Mouse (Mus musculus) gastrocnemius, postnatal 25 days (tissue): Measurements from ENCODE around the gene Fgfr2. TPM values are rescaled to one million over a fixed set of nuclear protein-coding genes. Genes with fewer than 3 reads are reported as not detected.

Source experiments
- DNase-seq: peaks from one replicate; pipeline ENCODE4 v3.0.0; 2022
- total RNA-seq, 2 experiments: library from RNA; stranded (reverse); gene quantifications; 1 replicate in 1 of 2; 2 replicates in 1 of 2; pipeline ENCODE4 v1.2.3; 2021

The Fgfr2 gene
- total RNA-seq, 2 experiments from 2014 or later, result 0.33 to 0.96 TPM

DNA sequence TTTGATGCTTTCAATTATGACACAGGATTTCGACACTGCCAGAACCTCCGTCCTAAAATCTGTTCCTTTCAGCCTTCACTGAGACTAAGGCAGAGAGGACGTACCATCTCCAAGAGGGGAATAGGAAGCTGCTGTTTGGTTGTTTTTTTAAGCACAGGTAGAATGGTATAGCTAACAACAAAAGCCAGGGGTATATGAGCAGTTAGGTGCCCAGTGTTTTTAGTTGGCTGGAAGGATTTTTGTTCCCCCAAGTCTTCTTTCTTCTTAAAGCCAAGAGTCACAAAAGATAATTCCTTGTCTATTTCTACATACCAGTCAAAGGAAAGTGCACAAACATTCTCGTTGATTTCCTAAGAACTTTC lies 2859.9 kb downstream of the Fgfr2 start:
- no peak for DNase-seq

DNA sequence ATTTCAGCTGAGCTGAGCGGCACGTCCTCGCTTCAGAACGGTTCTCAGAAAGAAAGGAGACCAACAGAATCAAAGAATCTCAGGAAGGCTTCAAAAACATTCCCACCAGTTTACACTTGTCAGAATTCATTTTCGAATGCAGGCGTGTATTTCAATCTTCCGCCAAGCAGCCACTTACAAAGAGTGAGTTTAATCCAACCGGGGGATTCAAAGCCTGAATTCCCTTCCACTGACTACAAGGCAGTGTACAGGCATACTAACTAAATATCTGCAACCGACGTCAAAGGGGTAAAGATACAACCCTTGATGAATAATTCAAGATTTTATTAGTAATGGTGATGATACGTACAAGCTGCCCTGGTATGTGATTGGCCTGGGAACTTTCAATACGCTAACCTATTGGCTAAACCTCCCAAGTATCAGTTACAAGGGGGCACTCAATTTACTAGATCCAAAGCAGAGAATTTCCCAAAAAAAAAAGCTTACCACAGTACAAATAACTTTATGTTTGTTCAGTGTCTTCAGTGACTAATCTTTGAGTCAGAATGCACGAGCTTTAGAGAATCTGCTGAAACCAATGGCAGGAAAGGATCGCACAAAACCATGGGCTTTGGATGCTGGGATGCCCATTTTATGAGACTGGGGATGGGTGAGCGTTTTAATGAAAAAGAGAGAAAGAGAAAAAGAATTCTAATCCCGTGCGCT lies 2860.5 kb downstream of the Fgfr2 start:
- DNase-seq, result no peak

DNA sequence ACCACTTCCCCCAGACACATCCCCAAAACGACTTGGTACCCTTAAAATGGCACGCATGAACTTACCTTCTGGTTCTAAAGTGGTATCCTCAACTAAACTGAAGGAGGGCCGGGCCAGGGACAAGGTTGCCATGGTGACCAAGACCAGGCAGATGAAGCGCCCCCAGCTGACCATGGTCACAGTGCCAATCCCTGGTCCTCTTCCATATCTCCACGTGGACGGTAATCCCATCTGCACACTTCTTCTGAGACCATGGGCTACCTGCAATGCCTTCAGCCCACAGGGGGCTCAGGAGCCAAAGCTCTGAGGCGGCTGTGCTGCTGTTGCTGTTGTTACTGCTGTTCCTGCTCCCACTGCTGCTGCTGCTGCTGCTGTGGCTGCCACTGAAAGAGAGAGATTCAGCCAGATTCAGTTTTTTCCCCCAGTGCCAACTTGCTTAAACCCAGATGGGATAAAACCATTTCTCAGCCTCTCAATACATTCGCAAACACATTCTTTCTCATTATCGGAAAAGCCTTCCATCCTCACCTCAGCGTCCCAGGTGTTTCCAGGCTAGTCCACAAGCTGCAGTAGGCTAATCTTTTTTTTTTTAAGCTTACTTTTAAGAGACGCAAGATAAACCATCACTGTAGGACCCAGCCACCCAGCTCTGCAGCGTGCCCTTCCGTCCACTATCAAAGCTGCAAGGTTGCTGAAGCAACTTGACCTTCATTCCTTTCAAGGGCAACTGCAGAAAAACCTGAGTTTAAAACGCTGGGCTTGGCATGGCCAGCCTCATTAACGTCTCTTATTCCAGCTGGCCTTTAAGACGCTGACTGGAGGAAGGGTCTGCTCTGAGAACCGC lies 2861.2 kb downstream of the Fgfr2 start:
- DNase-seq, result no peak

DNA sequence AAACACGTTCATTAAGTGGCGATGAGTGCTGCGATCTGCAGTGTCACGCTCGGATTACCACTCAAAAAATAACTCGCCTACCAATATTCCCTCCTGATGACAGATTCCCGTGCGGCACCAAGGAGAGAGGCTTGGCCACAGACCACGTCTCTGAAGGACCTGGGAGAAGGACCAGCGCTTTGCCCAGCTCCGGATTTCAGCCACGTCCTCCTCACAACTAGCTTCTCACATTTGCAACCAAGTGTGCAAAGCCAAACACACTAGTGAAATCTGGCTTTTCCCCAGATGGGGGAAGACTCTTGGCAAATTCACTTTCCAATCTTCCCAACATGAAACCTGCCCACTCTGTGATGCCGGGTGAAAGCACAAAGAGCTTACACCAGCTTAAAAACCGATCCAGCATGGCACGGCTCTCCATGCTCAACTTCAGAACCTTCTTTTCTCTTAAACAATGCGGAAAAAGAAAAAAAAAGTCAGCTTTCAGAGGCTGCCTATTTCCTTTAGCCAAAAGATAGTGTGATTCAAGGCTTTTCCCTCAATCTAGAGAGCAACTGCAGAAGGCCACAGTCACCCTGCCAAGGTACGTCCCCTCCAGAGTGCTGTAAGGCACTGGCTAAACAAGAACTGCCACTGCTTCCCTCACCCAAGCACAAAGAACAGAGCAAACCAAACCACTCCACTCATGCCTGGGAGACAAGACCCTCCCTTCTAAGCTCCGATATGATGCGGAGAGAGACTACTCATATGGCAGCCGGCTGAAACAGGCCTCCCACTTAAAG lies 2862.1 kb downstream of the Fgfr2 start:
- DNase-seq, result no peak

DNA sequence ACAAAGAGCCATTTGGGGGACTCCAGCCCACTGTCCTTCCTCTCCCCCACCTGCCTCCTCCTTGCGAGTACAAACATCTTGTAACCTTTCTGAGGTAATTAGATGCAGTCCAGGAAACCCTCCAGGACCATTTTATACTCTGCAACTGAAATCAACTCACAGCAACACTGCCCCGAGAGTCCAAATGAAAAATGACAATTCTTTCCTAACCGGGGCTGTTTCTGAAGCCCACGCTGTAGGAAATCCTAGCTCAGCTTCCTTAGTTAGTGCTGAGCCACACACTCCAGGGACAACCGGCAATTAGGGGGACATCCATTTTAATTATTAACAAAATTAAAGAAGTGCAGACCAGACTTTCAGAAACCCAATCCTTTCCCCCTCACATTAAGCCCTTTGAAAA lies 2863.1 kb downstream of the Fgfr2 start:
- DNase-seq, result no peak

DNA sequence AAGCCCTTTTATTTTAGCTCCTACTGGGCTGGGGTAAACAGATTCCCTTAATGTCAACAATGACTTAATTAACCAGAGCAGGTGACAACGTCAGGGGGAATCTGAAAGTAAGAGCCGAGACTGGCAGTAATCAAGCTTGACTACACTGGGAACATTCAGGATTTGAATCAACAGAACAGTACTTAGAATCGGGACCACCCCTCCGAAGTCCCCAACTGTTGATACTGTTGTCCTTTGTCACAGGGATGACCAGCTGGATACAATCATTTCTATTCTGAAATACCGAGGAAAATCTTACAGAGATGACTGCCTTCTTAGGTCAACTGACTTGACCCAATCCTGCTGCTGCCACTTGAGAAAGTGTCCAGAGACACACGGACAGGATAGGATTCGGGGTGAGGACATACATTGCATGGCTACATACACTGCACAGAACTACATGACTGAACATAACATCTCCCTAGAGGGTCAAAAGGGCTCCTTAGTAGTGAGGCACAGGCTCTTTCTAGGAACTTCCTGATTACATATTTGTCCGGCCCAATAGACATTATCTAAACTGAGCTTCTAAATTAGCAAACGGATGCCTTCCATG lies 2864.3 kb downstream of the Fgfr2 start:
- DNase-seq, result no peak

DNA sequence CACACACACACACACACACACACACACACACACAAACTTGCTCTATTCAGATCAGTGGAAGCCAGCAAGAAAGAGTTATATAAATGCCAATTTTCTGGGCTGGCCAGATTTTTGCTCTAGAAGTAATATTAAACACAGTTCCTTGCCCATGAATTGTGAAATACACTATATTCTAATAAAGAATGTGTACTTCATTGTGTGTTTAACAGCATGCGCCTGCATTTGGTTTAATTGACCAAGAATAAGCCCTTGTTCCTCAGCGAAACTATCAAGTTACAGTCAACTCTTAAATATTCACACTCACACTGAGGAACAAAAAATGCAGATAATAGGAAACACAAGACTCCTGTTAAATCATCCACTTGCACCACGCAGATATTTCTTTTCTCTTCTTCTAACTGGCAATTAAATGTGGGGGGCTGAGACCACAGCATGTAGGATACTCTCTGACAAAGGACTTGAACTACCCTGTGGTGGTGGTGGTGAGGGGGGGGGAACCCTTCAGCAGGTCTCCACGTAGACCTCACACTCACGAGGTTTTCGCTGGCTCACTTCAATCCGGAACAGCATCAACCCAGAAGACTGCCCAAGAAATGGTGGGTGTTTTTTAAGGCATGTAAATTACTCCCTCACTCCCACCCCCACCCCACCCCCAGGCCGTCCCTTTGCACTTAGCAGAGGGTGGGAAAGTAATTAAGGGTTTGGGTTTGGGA lies 2865.0 kb downstream of the Fgfr2 start:
- no peak for DNase-seq

DNA sequence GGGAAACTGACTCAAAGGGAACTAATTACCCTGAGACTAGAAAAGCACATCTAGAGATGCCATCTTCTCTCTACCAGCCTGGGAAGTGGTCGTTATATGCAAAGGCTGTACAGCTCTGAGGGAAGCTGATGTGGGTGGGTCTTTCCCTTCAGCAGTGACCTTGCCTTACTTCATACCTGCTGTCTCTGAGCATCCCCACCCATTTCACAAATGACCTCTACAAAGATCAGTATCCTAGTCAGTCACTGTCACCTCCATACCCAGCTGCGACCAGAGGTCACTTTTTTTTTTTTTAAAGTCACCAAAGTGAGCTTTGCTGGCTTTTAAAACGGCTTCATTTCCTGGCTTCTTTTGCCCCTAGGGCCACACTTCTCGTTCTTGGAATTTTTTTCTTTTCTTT lies 2869.9 kb downstream of the Fgfr2 start:
- DNase-seq, result no peak

DNA sequence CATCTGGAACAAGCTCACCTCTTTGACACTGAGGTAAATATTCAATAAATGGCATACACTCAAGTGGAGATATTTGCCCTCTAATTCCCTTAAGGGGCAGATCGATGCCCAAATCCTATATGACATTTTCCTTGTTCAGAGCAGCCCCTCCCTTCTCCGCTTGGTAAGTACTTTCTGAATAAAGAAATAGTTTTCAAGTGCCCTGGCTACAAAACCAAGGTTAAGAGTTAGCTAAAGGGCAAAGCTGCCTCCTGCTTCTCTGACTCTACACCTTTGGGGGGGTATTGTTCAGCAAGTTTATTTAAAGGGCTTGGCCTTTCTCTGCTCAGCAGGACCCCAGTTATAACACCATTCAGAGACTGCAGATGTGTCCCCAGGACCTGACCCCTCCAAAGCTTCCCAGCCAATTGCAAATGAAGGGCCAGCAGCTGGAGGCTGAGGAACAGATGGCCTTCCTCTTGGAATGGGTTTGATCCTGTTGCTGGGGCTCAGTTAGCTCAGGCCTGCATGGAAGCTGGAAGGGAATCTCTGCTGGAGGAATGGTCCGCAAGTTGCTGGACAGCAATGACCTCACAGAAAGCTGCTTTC lies 2871.1 kb downstream of the Fgfr2 start:
- no peak for DNase-seq

DNA sequence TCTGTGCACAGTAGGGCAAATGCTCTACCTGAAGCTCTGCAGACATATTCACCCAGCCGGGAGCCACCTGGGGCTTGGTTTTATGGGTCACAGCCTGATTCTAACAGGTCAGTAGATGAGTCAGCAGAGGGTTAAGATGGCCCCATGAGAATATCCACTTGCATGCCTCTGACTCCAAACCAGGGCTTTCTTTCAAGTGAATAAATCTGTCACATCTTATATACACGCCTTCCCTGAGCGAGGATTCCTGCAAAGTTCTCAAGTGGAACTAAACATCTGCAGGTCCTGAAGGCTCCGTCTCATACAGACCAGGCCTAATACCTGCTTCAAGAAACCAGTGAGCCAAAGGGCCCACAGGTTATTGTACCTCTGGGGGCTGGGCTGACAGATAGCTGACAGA lies 2872.2 kb downstream of the Fgfr2 start:
- no peak for DNase-seq

DNA sequence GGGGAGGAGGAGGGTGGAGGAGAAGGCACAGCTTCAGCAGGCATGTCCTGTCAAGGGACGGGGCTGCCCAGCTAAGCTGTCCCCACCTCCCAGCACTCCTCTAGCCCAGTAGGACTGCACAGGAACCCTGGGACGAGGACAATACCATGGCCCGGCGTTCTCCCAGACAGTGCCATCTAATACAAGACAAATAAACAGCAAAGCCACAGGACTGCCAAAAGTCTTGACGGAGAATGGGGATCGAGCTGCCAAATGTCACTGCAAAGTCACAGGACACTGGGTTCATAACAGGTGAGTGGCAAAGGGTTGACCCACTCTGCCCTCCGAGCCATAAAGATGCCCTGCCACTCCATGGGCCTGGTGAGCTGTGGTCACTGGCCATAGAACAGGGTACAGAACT lies 2874.7 kb downstream of the Fgfr2 start:
- no peak for DNase-seq

DNA sequence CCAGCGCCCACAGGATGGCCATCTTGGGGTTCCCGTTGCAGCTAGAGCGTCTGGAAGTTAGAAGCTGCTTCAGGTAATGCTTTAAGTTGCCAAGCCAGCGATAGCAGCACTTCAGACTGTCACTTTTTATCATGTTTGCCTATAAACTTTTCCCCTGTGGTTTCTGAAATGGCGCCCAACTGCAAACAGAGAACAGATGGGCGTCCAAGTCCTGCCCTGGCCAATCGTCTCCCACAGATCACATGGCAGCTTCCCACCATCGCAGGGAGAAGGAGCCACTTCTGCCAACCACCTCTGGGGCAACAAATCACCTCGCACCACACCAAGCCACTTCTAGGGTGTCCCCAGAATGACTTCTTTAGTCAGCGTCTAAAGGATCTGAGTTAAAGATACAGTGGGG lies 2875.3 kb downstream of the Fgfr2 start:
- no peak for DNase-seq

DNA sequence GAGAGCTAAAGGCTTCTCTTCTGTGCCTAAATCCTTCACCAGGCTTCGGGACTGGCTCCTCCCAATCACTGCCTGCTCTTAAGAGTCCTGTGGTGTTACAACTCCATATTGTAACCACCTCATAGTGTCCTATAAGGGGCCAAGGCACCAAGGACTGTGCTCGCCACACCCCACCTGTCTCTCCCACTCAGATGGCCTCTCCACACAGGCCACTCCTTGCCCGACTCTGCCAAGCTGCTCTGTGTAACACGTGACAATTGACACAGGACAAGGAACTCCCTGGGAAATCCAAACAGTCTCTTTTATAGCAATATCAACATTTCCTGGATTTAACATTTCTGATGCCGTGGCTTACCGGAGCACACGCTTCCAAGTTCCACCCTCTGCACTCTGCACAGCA lies 2876.7 kb downstream of the Fgfr2 start:
- no peak for DNase-seq

DNA sequence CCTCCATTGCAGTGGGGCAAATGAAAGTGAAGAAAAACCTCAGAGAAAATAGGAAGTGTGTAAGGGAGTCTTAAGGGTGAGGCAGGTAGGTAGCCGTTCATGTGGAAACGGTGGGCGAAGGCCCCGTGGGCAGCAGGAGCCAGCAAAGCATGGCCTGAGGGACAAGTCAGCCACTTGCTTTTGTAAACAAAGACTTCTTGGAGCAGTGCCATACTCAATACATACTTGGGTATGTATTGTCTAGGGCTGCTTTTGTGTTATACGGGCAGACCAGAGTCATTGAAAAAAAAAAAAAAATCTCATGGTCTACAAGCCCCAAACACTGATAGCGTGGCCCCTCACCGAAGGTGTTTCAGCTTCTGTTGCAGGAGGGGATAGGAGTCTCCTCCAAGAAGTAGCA lies 2878.6 kb downstream of the Fgfr2 start:
- no peak for DNase-seq

DNA sequence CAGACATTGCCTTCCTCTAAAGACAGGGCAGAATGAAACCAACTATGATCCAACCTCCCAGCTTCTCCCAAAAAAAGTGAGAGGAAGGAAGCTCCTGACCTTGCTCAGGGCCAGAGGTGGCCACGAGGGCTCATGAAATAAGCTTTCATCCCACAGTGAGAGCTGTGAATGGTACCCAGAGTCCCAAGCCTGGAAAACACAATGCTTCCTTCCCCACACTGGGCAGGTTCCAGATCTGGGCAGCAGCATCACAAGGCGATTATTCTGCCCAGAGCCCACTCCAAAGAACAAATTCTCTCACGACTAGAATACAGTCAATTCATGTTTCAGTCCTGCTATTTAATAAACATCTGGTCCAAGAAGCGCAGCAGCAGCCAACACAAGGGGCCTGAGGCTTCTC lies 2879.3 kb downstream of the Fgfr2 start:
- DNase-seq, result no peak

DNA sequence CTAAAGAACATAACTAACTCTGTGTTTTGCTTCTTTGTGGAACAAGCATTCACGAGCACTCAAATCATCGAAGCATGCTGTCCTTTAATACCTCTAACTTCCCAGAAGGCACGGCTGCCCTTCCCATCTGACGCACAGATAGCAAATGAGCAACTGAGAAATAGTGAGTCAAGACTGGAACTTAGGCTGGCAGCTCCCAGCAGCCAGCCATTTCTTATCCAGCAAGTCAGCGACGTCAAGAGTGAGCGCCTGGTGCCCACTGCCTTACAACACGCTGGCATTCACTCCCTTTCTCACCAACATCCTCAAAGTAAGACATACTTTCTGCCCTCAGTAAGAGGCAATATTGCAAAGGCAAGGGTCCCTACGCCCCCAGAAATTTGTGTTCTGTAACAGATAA lies 2883.0 kb downstream of the Fgfr2 start:
- no peak for DNase-seq

DNA sequence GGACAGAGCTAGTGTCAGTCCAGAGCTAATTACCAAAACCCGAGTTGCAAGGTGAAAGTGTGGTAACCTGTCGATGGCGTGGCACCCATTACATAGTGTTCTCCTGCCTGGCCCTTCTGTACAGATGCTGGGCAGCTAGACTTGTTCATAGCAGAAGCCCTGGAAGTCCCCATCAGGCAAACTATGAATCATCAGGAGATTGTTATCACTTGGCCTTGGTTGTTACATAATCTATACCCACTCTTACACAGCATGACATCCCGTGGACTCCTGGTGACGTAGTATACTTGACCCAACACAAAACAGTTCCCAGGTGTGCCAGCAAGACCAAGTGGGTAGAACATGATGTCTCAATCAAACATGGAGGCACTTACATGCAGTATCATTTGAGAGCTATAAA lies 2885.9 kb downstream of the Fgfr2 start:
- no peak for DNase-seq

DNA sequence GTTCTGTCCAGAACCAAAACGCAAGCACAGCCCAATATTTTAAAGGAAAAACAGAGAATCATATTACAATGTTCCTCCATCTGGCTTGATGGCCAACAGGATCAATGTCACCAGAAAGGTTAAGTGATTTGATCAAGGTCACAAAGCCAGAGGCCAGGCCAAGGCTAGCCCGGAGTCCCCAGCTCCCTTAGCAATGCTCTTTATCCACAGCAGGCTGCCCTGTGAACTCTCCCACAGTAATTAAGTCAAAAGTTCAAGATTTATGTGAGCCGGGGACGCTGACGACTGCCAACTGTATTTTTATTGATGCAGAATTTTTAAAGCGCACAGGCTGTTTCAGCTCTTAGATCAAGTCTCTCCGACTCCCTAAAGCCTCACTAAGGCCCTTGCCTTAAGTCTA lies 2889.4 kb downstream of the Fgfr2 start:
- no peak for DNase-seq

DNA sequence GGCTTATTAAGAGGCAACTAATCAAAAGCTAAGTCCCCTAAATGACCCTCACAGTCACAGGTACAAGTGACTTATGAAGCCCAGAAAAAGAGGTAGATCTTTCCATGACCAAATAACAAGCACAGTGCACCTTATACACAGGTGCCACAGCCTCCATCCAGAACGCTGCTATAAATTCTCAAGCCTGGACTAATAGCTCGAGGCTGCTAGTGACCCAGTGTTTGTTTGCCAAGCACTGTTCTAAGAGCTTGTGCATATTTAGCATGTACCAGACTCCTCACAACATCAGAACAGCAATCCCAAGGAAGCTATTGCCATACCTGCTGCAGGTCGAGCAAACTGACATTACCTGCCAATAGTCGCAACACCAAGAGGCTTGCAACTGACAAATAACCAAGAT lies 2893.1 kb downstream of the Fgfr2 start:
- DNase-seq, result no peak

DNA sequence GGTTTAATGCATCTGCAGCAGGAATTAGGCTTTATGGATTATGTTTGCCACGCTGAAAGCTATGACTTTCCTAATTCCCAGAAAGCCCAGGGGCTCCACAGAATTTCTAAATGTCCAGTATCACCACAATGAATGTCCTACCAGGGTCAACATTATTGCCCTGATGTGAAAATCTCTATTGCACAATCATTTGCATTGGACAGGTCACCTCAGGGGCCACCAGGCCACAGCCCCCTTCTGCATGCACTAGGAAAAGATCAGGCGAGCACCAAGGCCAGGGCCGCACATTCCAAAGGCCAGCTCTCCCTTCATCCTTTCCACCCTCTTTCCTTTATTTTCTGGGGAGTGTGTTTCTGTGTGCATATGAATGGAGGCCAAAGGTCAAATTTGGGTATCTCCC lies 2897.9 kb downstream of the Fgfr2 start:
- DNase-seq, result no peak

DNA sequence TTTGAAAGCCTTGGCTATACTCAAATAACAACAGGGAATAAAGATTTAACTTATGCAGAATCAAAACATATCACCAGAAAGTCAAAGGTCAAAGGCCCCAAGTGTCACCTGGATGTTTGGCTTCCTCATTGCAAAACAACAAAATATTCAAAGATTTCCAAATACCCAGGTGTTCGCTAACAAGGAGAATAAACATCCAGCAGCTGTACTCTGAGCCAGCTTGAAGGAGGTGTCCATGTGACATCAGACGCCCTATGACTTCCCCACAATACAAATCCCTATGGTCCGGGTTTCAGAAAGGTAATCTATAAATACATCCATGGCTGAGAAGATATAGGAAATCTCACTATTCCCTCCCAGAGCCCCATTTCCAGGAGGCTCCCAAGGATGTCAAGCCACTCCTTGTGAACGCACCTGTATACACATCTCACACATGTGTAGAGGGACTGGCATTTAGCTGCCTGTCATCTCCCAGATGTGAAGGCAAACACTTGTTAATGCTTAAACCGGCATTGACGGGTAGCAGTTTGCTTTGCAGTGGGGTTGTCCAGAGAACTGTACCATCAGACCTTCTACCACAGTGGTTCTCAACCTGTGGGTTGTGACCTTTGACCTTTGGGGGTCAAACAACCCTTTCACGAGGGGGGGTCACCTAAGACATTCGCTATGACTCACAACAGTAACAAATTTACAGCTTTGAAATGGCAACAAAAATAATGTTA lies 2900.4 kb downstream of the Fgfr2 start:
- DNase-seq, result no peak
